Mouse (Mus musculus) kidney, embryonic 16.5 days (tissue): ENCODE measurements around the gene Gm13288. TPM values are rescaled to one million over a fixed set of nuclear protein-coding genes. Genes with fewer than 3 reads are reported as not detected.

Experiments
- ATAC-seq: fragments of 200-750 bp; cut with Nextera tagmentation; 2 replicates; pipeline ENCODE4 v1.8.0; 2017; ENCODE audit warnings: moderate TSS enrichment; ENCODE audit not compliant: low FRiP score, low TSS enrichment
- H3K27ac ChIP-seq: fragments of 300-500 bp; sonication (generic); 2 replicates; pipeline ENCODE4 v1.5.1; 2014; ENCODE audit warnings: low read length
- H3K27me3 ChIP-seq: fragments of 300-500 bp; sonication (generic); 2 replicates; pipeline ENCODE4 v1.6.1; 2014; ENCODE audit warnings: low read length, control low read depth, mixed read lengths; ENCODE audit not compliant: insufficient read depth
- H3K36me3 ChIP-seq: fragments of 300-500 bp; sonication (generic); 2 replicates; pipeline ENCODE4 v1.6.1; 2014; ENCODE audit warnings: low read length, control low read depth, mixed read lengths; ENCODE audit not compliant: insufficient read depth
- H3K4me1 ChIP-seq: fragments of 300-500 bp; sonication (generic); 2 replicates; pipeline ENCODE4 v1.6.1; 2014; ENCODE audit warnings: low read length, control low read depth, mixed read lengths; ENCODE audit not compliant: insufficient read depth
- H3K4me2 ChIP-seq: fragments of 300-500 bp; sonication (generic); replicated peaks from 2 replicates; pipeline ENCODE4 v1.6.1; 2014; ENCODE audit warnings: low read depth, low read length
- H3K4me3 ChIP-seq: fragments of 300-500 bp; sonication (generic); 2 replicates; pipeline ENCODE4 v1.5.1; 2014; ENCODE audit warnings: mild to moderate bottlenecking, low read length
- H3K9ac ChIP-seq: fragments of 300-500 bp; sonication (generic); replicated peaks from 2 replicates; pipeline ENCODE4 v1.6.1; 2014; ENCODE audit warnings: low read length
- H3K9me3 ChIP-seq: fragments of 300-500 bp; sonication (generic); 2 replicates; pipeline ENCODE4 v1.6.1; 2016; ENCODE audit warnings: low read length, control low read depth
- WGBS: fragments of 180-500 bp; shearing (Covaris S2); extraction: QIAGEN DNeasy Blood & Tissue Kit; methylation state at CpG from one replicate; pipeline ENCODE4 v1.1.7; 2014; 5-methylcytosine and 5-hydroxymethylcytosine counted together
- polyA plus RNA-seq: library from polyadenylated mRNA; unstranded; fragments of >200 nt; fragmentation: Nextera tagmentation; extraction: Ambion mirVana; gene quantifications from 2 replicates; pipeline ENCODE4 v1.2.1, GENCODE M21; 2015

Gm13288 gene
- polyA plus RNA-seq, 1 experiment from 2014 or later, result 0.05 TPM

DNA sequence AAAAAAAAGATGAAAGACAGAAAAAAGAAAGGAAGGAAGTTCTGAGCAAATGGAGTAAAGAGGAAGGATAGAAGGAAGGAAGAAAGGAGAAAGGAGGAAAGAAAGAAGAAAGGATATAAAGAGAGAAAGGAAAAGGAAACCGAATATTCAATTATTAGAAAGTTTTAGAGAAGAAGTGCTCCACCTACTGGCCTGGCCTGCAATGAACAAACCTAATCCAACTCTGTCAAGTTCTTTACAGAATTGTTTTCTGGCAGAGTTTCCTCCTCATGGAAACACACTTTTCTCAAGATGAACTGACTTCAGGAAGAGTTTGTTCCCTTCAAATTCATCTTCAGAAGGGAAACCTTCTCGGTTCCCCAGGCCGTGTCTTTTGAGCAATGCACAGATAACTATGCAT is 33.5 kb downstream of the Gm13288 start:
- H3K36me3 ChIP-seq, result no peaks in the 10 kb centered on the region
- no peak overlapping the region for H3K9ac ChIP-seq
- WGBS, result 38% methylated on average over 3 of the region's 3 CpGs
- H3K9me3 ChIP-seq, result no peaks in the 10 kb centered on the region
- no peak overlapping the region for H3K27ac ChIP-seq
- ATAC-seq, result no peak
- H3K4me2 ChIP-seq, result no peak overlapping the region
- no peak overlapping the region for H3K4me3 ChIP-seq
- no peaks in the 10 kb centered on the region for H3K27me3 ChIP-seq
- no peaks in the 10 kb centered on the region for H3K4me1 ChIP-seq

DNA sequence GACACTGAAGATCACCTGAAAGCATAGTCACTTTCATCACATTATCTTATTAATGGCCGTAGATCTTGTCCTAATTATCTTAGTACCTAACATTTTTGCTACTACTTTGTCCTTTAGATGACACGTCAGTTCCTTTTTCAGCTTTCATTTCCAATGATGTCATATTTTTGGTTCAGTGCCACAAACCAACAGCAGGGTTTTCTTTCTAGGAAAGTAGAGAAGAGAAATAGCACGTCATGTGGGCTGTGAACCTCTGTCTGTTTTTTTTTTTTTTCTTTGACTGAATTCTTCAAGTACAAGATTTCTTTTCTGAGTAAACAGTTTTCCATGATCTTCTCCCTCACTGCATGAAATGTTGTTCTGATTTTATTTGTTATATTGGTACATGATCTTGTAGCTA is 34.7 kb downstream of the Gm13288 start:
- no peak for ATAC-seq
- Histone ChIP-seq H3K4me1 (no peaks in the 10 kb centered on the region), H3K9ac (no peak overlapping the region), H3K4me2 (no peak overlapping the region), H3K9me3 (no peaks in the 10 kb centered on the region), H3K27ac (no peak overlapping the region), H3K36me3 (no peaks in the 10 kb centered on the region), H3K4me3 (no peak overlapping the region), H3K27me3 (no peaks in the 10 kb centered on the region)
- 71% methylated on average over 3 of the region's 3 CpGs for WGBS

DNA sequence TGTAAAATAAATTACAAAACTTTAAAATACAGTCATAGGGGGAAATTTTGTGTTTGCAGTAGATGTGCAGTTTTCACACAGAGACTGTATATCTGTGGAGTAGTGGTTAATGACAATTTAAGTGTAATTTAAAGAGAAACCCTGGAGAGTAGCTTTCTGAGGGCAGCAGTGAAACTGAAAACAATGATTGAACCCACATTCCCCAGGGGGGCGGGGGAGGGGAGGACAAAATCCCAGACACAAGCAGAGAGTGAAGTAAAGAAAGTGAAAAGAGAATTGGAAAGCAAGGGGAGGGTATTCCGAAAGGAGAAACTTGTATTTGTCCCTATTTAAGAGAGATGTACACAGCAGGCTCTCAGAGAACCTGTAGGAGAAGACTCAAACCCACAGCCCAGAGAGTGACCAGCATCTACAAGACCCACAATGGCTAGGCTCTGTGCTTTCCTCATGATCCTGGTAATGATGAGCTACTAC is 36.1 kb downstream of the Gm13288 start, which contains the start of gene Ifna4:
Ifna4 (plus strand) TSS at position 424 of the 474 bp plus-strand sequence.
- WGBS, result 69% methylated on average over 2 of the region's 2 CpGs
- no peaks in the 10 kb centered on the region for H3K4me1 ChIP-seq
- no peak within 1 kb of the TSS for H3K9ac ChIP-seq
- H3K9me3 ChIP-seq, result no peaks in the 10 kb centered on the region
- H3K36me3 ChIP-seq, result no peaks in the 10 kb centered on the region
- no peak within 1 kb of the TSS for H3K4me2 ChIP-seq
- no peak for ATAC-seq
- no peak within 1 kb of the TSS for H3K4me3 ChIP-seq
- no peak within 1 kb of the TSS for H3K27ac ChIP-seq
- H3K27me3 ChIP-seq, result no peaks in the 10 kb centered on the region

DNA sequence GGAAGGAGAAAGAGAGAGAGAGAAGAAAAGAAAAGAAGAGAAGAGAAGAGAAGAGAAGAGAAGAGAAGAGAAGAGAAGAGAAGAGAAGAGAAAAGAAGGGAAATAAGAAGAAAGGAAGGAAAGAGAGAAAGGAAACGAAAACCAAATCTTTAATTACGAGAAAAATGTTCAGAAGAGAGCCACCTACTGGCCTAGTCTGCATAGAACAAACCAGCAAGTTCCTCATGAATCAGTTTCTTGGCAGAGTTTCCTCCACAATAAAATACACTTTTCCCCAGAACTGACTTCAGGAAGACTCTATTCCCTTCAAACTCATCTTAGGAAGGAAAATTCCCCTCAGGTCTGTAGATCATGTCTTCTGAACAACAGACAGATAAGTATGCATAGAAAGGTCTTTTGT is 40.0 kb downstream of the Gm13288 start:
- no peak overlapping the region for H3K4me3 ChIP-seq
- no peaks in the 10 kb centered on the region for H3K36me3 ChIP-seq
- H3K9me3 ChIP-seq, result no peaks in the 10 kb centered on the region
- no peak overlapping the region for H3K4me2 ChIP-seq
- no peak for ATAC-seq
- 52% methylated on average over 2 of the region's 2 CpGs for WGBS
- no peaks in the 10 kb centered on the region for H3K4me1 ChIP-seq
- H3K9ac ChIP-seq, result no peak overlapping the region
- no peak overlapping the region for H3K27ac ChIP-seq
- H3K27me3 ChIP-seq, result no peaks in the 10 kb centered on the region

DNA sequence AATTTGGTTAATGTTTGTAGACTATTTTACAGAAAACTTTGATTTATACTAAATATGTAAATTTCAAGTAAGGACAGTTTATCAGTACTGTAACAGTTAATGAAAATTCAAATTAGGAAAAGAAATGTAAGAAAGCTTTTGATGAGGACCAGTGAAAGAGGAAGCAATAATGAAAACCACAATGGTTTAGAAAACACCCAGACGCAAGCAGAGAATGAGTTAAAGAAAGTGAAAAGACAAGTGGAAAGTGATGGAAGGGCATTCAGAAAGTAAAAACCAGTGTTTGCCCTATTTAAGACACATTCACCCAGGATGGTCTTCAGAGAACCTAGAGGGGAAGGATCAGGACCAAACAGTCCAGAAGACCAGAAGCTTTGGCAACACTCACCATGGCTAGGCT is 44.4 kb downstream of the Gm13288 start, which contains the start of gene Ifna1:
Ifna1 (plus strand) TSS at position 390 of the 400 bp plus-strand sequence.
- H3K4me1 ChIP-seq, result no peaks in the 10 kb centered on the region
- no peak within 1 kb of the TSS for H3K4me3 ChIP-seq
- no peak within 1 kb of the TSS for H3K4me2 ChIP-seq
- 90% methylated on average over 1 of the region's 1 CpGs for WGBS
- H3K27me3 ChIP-seq, result no peaks in the 10 kb centered on the region
- no peaks in the 10 kb centered on the region for H3K9me3 ChIP-seq
- ATAC-seq, result no peak
- H3K36me3 ChIP-seq, result no peaks in the 10 kb centered on the region
- H3K9ac ChIP-seq, result no peak within 1 kb of the TSS
- no peak within 1 kb of the TSS for H3K27ac ChIP-seq

DNA sequence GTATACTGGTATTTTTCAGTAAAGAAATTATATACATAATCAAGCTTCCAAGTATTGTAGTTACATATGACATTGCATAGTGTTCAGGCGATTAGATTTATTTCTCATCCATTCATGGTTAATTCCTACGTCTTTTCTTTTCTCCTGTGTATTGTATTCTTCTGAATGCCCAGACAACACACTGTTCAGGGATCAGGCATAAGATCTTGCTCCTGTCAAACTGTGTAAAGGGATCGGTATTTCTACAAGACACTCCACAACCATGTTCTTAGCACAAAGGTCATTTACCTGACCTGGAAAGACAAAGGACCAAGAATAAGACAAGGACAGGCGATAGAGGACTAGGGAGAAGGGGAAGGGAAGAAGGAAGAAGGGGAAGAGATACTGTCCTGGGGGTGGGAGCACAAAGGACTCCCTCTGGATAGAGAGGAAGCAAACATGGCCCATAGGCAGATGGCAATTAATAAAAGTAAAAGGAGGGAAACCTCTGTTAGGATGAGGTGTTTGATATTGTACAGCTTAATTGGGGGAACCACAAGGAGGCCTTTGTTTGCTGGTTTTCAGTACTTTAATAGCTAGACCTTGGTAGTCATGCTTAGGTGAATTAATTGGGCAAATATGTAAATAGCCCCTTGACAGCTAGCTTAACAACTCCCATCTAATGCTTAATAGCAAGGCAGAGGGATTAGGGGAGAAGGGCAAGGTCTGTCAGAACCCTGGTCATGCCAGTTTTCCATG is 45.9 kb downstream of the Gm13288 start:
- Histone ChIP-seq H3K36me3 (no peaks in the 10 kb centered on the region), H3K4me2 (no peak overlapping the region), H3K9me3 (no peaks in the 10 kb centered on the region), H3K27me3 (no peaks in the 10 kb centered on the region), H3K4me3 (no peak overlapping the region), H3K4me1 (no peaks in the 10 kb centered on the region), H3K9ac (no peak overlapping the region), H3K27ac (no peak overlapping the region)
- ATAC-seq, result no peak
- 73% methylated on average over 4 of the region's 4 CpGs for WGBS

Other genes starting within 250 kb of the Gm13288 start
- not detected in 2 replicates for gene Ifna15, start 247.3 kb upstream of the Gm13288 start, polyA plus RNA-seq
- not detected in 2 replicates for gene Ifna14, start 233.7 kb upstream of the Gm13288 start, polyA plus RNA-seq
- gene Ifna9, start 213.1 kb upstream of the Gm13288 start, polyA plus RNA-seq, result not detected in 2 replicates
- not detected in 2 replicates for gene Ifna12, start 202.2 kb upstream of the Gm13288 start, polyA plus RNA-seq
- gene C87499, start 171.1 kb upstream of the Gm13288 start, polyA plus RNA-seq, result not detected in 2 replicates
- gene Ifna13, start 161.1 kb upstream of the Gm13288 start, polyA plus RNA-seq, result not detected in 2 replicates
- not detected in 2 replicates for gene Ifna16, start 128.6 kb upstream of the Gm13288 start, polyA plus RNA-seq
- gene Ifna2, start 121.6 kb upstream of the Gm13288 start, polyA plus RNA-seq, result not detected in 2 replicates
- gene Ifnab, start 114.2 kb upstream of the Gm13288 start, polyA plus RNA-seq, result not detected in 2 replicates
- 1.3 and 1.4 TPM in 2 replicates for gene Gm26566, start 83.7 kb upstream of the Gm13288 start, polyA plus RNA-seq
- 95.4 and 97.6 TPM in 2 replicates for gene Klhl9, start 83.1 kb upstream of the Gm13288 start, polyA plus RNA-seq
- gene Gm13271, start 50.7 kb upstream of the Gm13288 start, polyA plus RNA-seq, result not detected in 2 replicates
- 0.31 and 0.36 TPM in 2 replicates for gene Gm13283, start 45.4 kb upstream of the Gm13288 start, polyA plus RNA-seq
- gene Gm13290, start 31.7 kb upstream of the Gm13288 start, polyA plus RNA-seq, result not detected in 2 replicates
- not detected in 2 replicates for gene Gm13289, start 28.6 kb upstream of the Gm13288 start, polyA plus RNA-seq
- not detected in 2 replicates for gene Gm13272, start 25.7 kb upstream of the Gm13288 start, polyA plus RNA-seq
- 0.58 TPM in 1 of 2 replicates, not detected in the other for gene Ifnz, start 23.4 kb upstream of the Gm13288 start, polyA plus RNA-seq
- gene Gm13276, start 19.8 kb upstream of the Gm13288 start, polyA plus RNA-seq, result 0.37 TPM in 1 of 2 replicates, not detected in the other
- not detected in 2 replicates for gene Gm13277, start 16.9 kb upstream of the Gm13288 start, polyA plus RNA-seq
- not detected in 2 replicates for gene Gm13278, start 14.0 kb upstream of the Gm13288 start, polyA plus RNA-seq
- not detected in 2 replicates for gene Gm13275, start 11.0 kb upstream of the Gm13288 start, polyA plus RNA-seq
- gene Gm13279, start 8.1 kb upstream of the Gm13288 start, polyA plus RNA-seq, result not detected in 2 replicates
- gene Gm13285, start 5.9 kb upstream of the Gm13288 start, polyA plus RNA-seq, result 0.96 and 1.8 TPM in 2 replicates
- not detected in 2 replicates for gene Gm13287, start 2.3 kb upstream of the Gm13288 start, polyA plus RNA-seq
- not detected in 2 replicates for gene Ifna7, start 10.7 kb downstream of the Gm13288 start, polyA plus RNA-seq
- not detected in 2 replicates for gene Ifna11, start 14.4 kb downstream of the Gm13288 start, polyA plus RNA-seq
- not detected in 2 replicates for gene Ifna6, start 21.9 kb downstream of the Gm13288 start, polyA plus RNA-seq
- not detected in 2 replicates for gene Ifna5, start 30.0 kb downstream of the Gm13288 start, polyA plus RNA-seq
- not detected in 2 replicates for gene Ifna4, start 36.3 kb downstream of the Gm13288 start, polyA plus RNA-seq
- gene Ifna1, start 44.6 kb downstream of the Gm13288 start, polyA plus RNA-seq, result not detected in 2 replicates
- not detected in 2 replicates for gene Ifne, start 74.7 kb downstream of the Gm13288 start, polyA plus RNA-seq